Mouse (Mus musculus) urinary bladder, adult 2 months (tissue): Measurements from ENCODE around the gene Sdf4. TPM values are rescaled to one million over a fixed set of nuclear protein-coding genes. Genes with fewer than 3 reads are reported as not detected.

Experiments used
- DNase-seq: peaks from one replicate; pipeline ENCODE4 v3.0.0; 2022; ENCODE audit warnings: low spot score
- polyA plus RNA-seq: library from polyadenylated mRNA; depleted of rRNA; stranded (reverse); fragments of >200 nt; gene quantifications from 2 replicates; pipeline ENCODE4 v1.2.3, GENCODE M21; 2012

The Sdf4 gene
- polyA plus RNA-seq, 1 experiment = 75.8 TPM

- no peak for DNase-seq
Measured at GRCm38 (mm10) chr4:156004109-156004508, 11.4 kb downstream of the Sdf4 start.

- DNase-seq = no peak
Measured at GRCm38 (mm10) chr4:156008369-156008768, 15.7 kb downstream of the Sdf4 start.

- DNase-seq = no peak
Measured at GRCm38 (mm10) chr4:156013637-156014036, 21.0 kb downstream of the Sdf4 start, which contains the start of gene Tnfrsf4. Tnfrsf4 (plus strand) TSS chr4:156013843.

- no peak for DNase-seq
Measured at GRCm38 (mm10) chr4:156014436-156014835, 21.8 kb downstream of the Sdf4 start.

GRCm38 (mm10) chr4:156019771-156020170 lies 27.1 kb downstream of the Sdf4 start:
- DNase-seq = no peak

- no peak for DNase-seq
Measured at GRCm38 (mm10) chr4:156021381-156021780, 28.7 kb downstream of the Sdf4 start.

- DNase-seq = no peak
Measured at GRCm38 (mm10) chr4:156021942-156022419, 29.3 kb downstream of the Sdf4 start.

- no peak for DNase-seq
Measured at GRCm38 (mm10) chr4:156023520-156023919, 30.8 kb downstream of the Sdf4 start.

GRCm38 (mm10) chr4:156024184-156024583 lies 31.5 kb downstream of the Sdf4 start:
- no peak for DNase-seq

GRCm38 (mm10) chr4:156026013-156026412 lies 33.3 kb downstream of the Sdf4 start, which contains the start of gene Tnfrsf18:
Tnfrsf18 (plus strand) TSS chr4:156026164.
- DNase-seq = peak; percentile 37

- no peak for DNase-seq
Measured at GRCm38 (mm10) chr4:156028580-156028979, 35.9 kb downstream of the Sdf4 start.

- no peak for DNase-seq
Measured at GRCm38 (mm10) chr4:156030651-156031118, 38.0 kb downstream of the Sdf4 start.

- no peak for DNase-seq
Measured at GRCm38 (mm10) chr4:156031255-156031592, 38.6 kb downstream of the Sdf4 start.

GRCm38 (mm10) chr4:156031593-156032391 lies 39.1 kb downstream of the Sdf4 start:
- DNase-seq = peak; percentile 51

- DNase-seq = no peak
Measured at GRCm38 (mm10) chr4:156032856-156033255, 40.2 kb downstream of the Sdf4 start.

GRCm38 (mm10) chr4:156033476-156034119 lies 40.9 kb downstream of the Sdf4 start:
- no peak for DNase-seq

- no peak for DNase-seq
Measured at GRCm38 (mm10) chr4:156034301-156034700, 41.6 kb downstream of the Sdf4 start.

GRCm38 (mm10) chr4:156034901-156035300 lies 42.2 kb downstream of the Sdf4 start:
- DNase-seq = no peak

GRCm38 (mm10) chr4:156044754-156045153 lies 52.1 kb downstream of the Sdf4 start:
- no peak for DNase-seq

- no peak for DNase-seq
Measured at GRCm38 (mm10) chr4:156049779-156050178, 57.1 kb downstream of the Sdf4 start.

- DNase-seq = no peak
Measured at GRCm38 (mm10) chr4:156050391-156050980, 57.8 kb downstream of the Sdf4 start.

- no peak for DNase-seq
Measured at GRCm38 (mm10) chr4:156053113-156053512, 60.4 kb downstream of the Sdf4 start.
